Mouse (Mus musculus): ENCODE measurements around the gene Themis2. TPM values are rescaled to one million over a fixed set of nuclear protein-coding genes. Genes with fewer than 3 reads are reported as not detected.
"Not testable (repeated sequence)": the region's sequence is repeated elsewhere in the genome, so short reads cannot be mapped to it uniquely, and the experiment has no call there.

Themis2 gene
- polyA plus RNA-seq, 1 experiment from 2014 or later = 3.2 TPM

GRCm38 (mm10) chr4:132802171-132802637 is 6.0 kb upstream of the Themis2 start:
- peak overlapping the region; percentile 78 for H3K4me2 ChIP-seq (ENCODE audit: low read depth, low read length)
- no peaks in the 10 kb centered on the region for H3K36me3 ChIP-seq (ENCODE audit: control insufficient read depth, insufficient read depth)
- peak overlapping the region; percentile 46 for H3K4me3 ChIP-seq (ENCODE audit: low read depth, low read length)
- peak overlapping the region; percentile 78 for H3K27ac ChIP-seq (ENCODE audit: low read length)
- H3K9me3 ChIP-seq (replicated peaks; ENCODE audit: control insufficient read depth, low read length) = no peaks in the 10 kb centered on the region
- H3K4me1 ChIP-seq (ENCODE audit: control insufficient read depth, low read depth, low read length) = peaks cover 13% of the 10 kb centered on the region
- 0 out of 2 replicates have a peak, but pooled peaks have one; percentile 52 for ATAC-seq (ENCODE audit: low read depth)
- no peaks in the 10 kb centered on the region; the same call in 1 of the 2 replicates for H3K27me3 ChIP-seq (ENCODE audit: control insufficient read depth, insufficient read depth, low read depth, low read length)
- WGBS (ENCODE audit: insufficient replicate concordance) = 22% methylated on average over 16 of the region's 16 CpGs
- H3K9ac ChIP-seq (ENCODE audit: low read depth, low read length) = peak overlapping the region; percentile 61

GRCm38 (mm10) chr4:132801176-132802077 is 5.2 kb upstream of the Themis2 start:
- peaks cover 15% of the 10 kb centered on the region for H3K4me1 ChIP-seq (ENCODE audit: control insufficient read depth, low read depth, low read length)
- H3K27ac ChIP-seq (ENCODE audit: low read length) = peak overlapping the region; percentile 78
- H3K4me3 ChIP-seq (ENCODE audit: low read depth, low read length) = peak overlapping the region; percentile 46
- peak; percentile 68 for ATAC-seq (ENCODE audit: low read depth)
- H3K36me3 ChIP-seq (ENCODE audit: control insufficient read depth, insufficient read depth) = no peaks in the 10 kb centered on the region
- peak overlapping the region; percentile 61 for H3K9ac ChIP-seq (ENCODE audit: low read depth, low read length)
- H3K27me3 ChIP-seq (ENCODE audit: control insufficient read depth, insufficient read depth, low read depth, low read length) = no peaks in the 10 kb centered on the region; the same call in 1 of the 2 replicates
- peak overlapping the region; percentile 78 for H3K4me2 ChIP-seq (ENCODE audit: low read depth, low read length)
- 43% methylated on average over 18 of the region's 18 CpGs for WGBS (ENCODE audit: insufficient replicate concordance)
- no peaks in the 10 kb centered on the region for H3K9me3 ChIP-seq (replicated peaks; ENCODE audit: control insufficient read depth, low read length)

- Histone ChIP-seq H3K9ac (ENCODE audit: low read depth, low read length) (no peak overlapping the region), H3K36me3 (ENCODE audit: control insufficient read depth, insufficient read depth) (no peaks in the 10 kb centered on the region), H3K27me3 (ENCODE audit: control insufficient read depth, insufficient read depth, low read depth, low read length) (peaks cover 10% of the 10 kb centered on the region), H3K27ac (ENCODE audit: low read length) (no peak overlapping the region), H3K4me1 (ENCODE audit: control insufficient read depth, low read depth, low read length) (peaks cover 26% of the 10 kb centered on the region), H3K4me3 (ENCODE audit: low read depth, low read length) (no peak overlapping the region), H3K9me3 (replicated peaks; ENCODE audit: control insufficient read depth, low read length) (no peaks in the 10 kb centered on the region), H3K4me2 (ENCODE audit: low read depth, low read length) (no peak overlapping the region)
- no peak for ATAC-seq (ENCODE audit: low read depth)
- 74% methylated on average over 4 of the region's 4 CpGs for WGBS (ENCODE audit: insufficient replicate concordance)
Measured at GRCm38 (mm10) chr4:132799845-132800244, 3.7 kb upstream of the Themis2 start.

- Histone ChIP-seq H3K4me1 (ENCODE audit: control insufficient read depth, low read depth, low read length) (peaks cover 26% of the 10 kb centered on the region), H3K27me3 (ENCODE audit: control insufficient read depth, insufficient read depth, low read depth, low read length) (peaks cover 16% of the 10 kb centered on the region)
- H3K9ac ChIP-seq (ENCODE audit: low read depth, low read length); H3K36me3 ChIP-seq (ENCODE audit: control insufficient read depth, insufficient read depth); ATAC-seq (ENCODE audit: low read depth); H3K27ac ChIP-seq (ENCODE audit: low read length); H3K9me3 ChIP-seq (replicated peaks; ENCODE audit: control insufficient read depth, low read length); H3K4me2 ChIP-seq (ENCODE audit: low read depth, low read length); H3K4me3 ChIP-seq (ENCODE audit: low read depth, low read length): not testable (repeated sequence)
- WGBS (ENCODE audit: insufficient replicate concordance) = 73% methylated on average over 3 of the region's 3 CpGs
Measured at GRCm38 (mm10) chr4:132798666-132799065, 2.5 kb upstream of the Themis2 start.

- no peaks in the 10 kb centered on the region for H3K9me3 ChIP-seq (replicated peaks; ENCODE audit: control insufficient read depth, low read length)
- no peak overlapping the region for H3K9ac ChIP-seq (ENCODE audit: low read depth, low read length)
- no peak for ATAC-seq (ENCODE audit: low read depth)
- H3K4me3 ChIP-seq (ENCODE audit: low read depth, low read length) = no peak overlapping the region
- H3K27me3 ChIP-seq (ENCODE audit: control insufficient read depth, insufficient read depth, low read depth, low read length) = peaks cover 16% of the 10 kb centered on the region
- no peak overlapping the region for H3K4me2 ChIP-seq (ENCODE audit: low read depth, low read length)
- no peak overlapping the region for H3K27ac ChIP-seq (ENCODE audit: low read length)
- WGBS (ENCODE audit: insufficient replicate concordance) = 28% methylated on average over 4 of the region's 4 CpGs
- H3K4me1 ChIP-seq (ENCODE audit: control insufficient read depth, low read depth, low read length) = peaks cover 26% of the 10 kb centered on the region
- H3K36me3 ChIP-seq (ENCODE audit: control insufficient read depth, insufficient read depth) = no peaks in the 10 kb centered on the region
Measured at GRCm38 (mm10) chr4:132798028-132798427, 1.8 kb upstream of the Themis2 start.

GRCm38 (mm10) chr4:132797461-132797860 is 1.3 kb upstream of the Themis2 start:
- WGBS (ENCODE audit: insufficient replicate concordance) = 35% methylated on average over 1 of the region's 1 CpGs
- no peak overlapping the region for H3K4me3 ChIP-seq (ENCODE audit: low read depth, low read length)
- no peak for ATAC-seq (ENCODE audit: low read depth)
- no peak overlapping the region for H3K9ac ChIP-seq (ENCODE audit: low read depth, low read length)
- peaks cover 16% of the 10 kb centered on the region for H3K27me3 ChIP-seq (ENCODE audit: control insufficient read depth, insufficient read depth, low read depth, low read length)
- no peaks in the 10 kb centered on the region for H3K9me3 ChIP-seq (replicated peaks; ENCODE audit: control insufficient read depth, low read length)
- peaks cover 26% of the 10 kb centered on the region for H3K4me1 ChIP-seq (ENCODE audit: control insufficient read depth, low read depth, low read length)
- no peak overlapping the region for H3K27ac ChIP-seq (ENCODE audit: low read length)
- no peaks in the 10 kb centered on the region for H3K36me3 ChIP-seq (ENCODE audit: control insufficient read depth, insufficient read depth)
- no peak overlapping the region for H3K4me2 ChIP-seq (ENCODE audit: low read depth, low read length)

- Histone ChIP-seq H3K9me3 (replicated peaks; ENCODE audit: control insufficient read depth, low read length) (no peaks in the 10 kb centered on the region), H3K9ac (ENCODE audit: low read depth, low read length) (no peak overlapping the region), H3K36me3 (ENCODE audit: control insufficient read depth, insufficient read depth) (no peaks in the 10 kb centered on the region), H3K4me1 (ENCODE audit: control insufficient read depth, low read depth, low read length) (peaks cover 13% of the 10 kb centered on the region), H3K27me3 (ENCODE audit: control insufficient read depth, insufficient read depth, low read depth, low read length) (peaks cover 16% of the 10 kb centered on the region), H3K4me2 (ENCODE audit: low read depth, low read length) (peak overlapping the region; percentile 77; the same call in 1 of the 2 replicates), H3K4me3 (ENCODE audit: low read depth, low read length) (peak overlapping the region; percentile 61), H3K27ac (ENCODE audit: low read length) (no peak overlapping the region)
- WGBS (ENCODE audit: insufficient replicate concordance) = 64% methylated on average over 7 of the region's 7 CpGs
- no peak for ATAC-seq (ENCODE audit: low read depth)
Measured at GRCm38 (mm10) chr4:132795171-132795570, 1.0 kb downstream of the Themis2 start.

- WGBS (ENCODE audit: insufficient replicate concordance) = 58% methylated on average over 8 of the region's 8 CpGs
- Histone ChIP-seq H3K4me3 (ENCODE audit: low read depth, low read length) (peak overlapping the region; percentile 61), H3K4me1 (ENCODE audit: control insufficient read depth, low read depth, low read length) (peaks cover 13% of the 10 kb centered on the region), H3K27ac (ENCODE audit: low read length) (no peak overlapping the region), H3K36me3 (ENCODE audit: control insufficient read depth, insufficient read depth) (no peaks in the 10 kb centered on the region), H3K4me2 (ENCODE audit: low read depth, low read length) (peak overlapping the region; percentile 77), H3K9ac (ENCODE audit: low read depth, low read length) (no peak overlapping the region), H3K27me3 (ENCODE audit: control insufficient read depth, insufficient read depth, low read depth, low read length) (peaks cover 16% of the 10 kb centered on the region), H3K9me3 (replicated peaks; ENCODE audit: control insufficient read depth, low read length) (no peaks in the 10 kb centered on the region)
- no peak for ATAC-seq (ENCODE audit: low read depth)
Measured at GRCm38 (mm10) chr4:132794760-132795159, 1.4 kb downstream of the Themis2 start.

GRCm38 (mm10) chr4:132794028-132794427 is 2.2 kb downstream of the Themis2 start:
- Histone ChIP-seq H3K4me3 (ENCODE audit: low read depth, low read length) (no peak overlapping the region), H3K27me3 (ENCODE audit: control insufficient read depth, insufficient read depth, low read depth, low read length) (peaks cover 16% of the 10 kb centered on the region), H3K27ac (ENCODE audit: low read length) (no peak overlapping the region), H3K4me1 (ENCODE audit: control insufficient read depth, low read depth, low read length) (peaks cover 13% of the 10 kb centered on the region), H3K9ac (ENCODE audit: low read depth, low read length) (no peak overlapping the region), H3K9me3 (replicated peaks; ENCODE audit: control insufficient read depth, low read length) (no peaks in the 10 kb centered on the region), H3K4me2 (ENCODE audit: low read depth, low read length) (peak overlapping the region; percentile 26), H3K36me3 (ENCODE audit: control insufficient read depth, insufficient read depth) (no peaks in the 10 kb centered on the region)
- WGBS (ENCODE audit: insufficient replicate concordance) = 12% methylated on average over 9 of the region's 9 CpGs
- ATAC-seq (ENCODE audit: low read depth) = peak; percentile 28; the same call in 1 of the 2 replicates

Data from liver, embryonic 16.5 days (tissue).